Mouse (Mus musculus) hindbrain, embryonic 12.5 days (tissue): ENCODE measurements at regions not wholly inside any gene's neighbourhood (a gene's known extent, or its start where the extent isn't known, plus 50 kb on each side); places are given as distances from the start of the nearest gene placed in this dataset.
A peak's percentile ranks its signal among the peaks of the same experiment; 100 is the strongest.

Experiments used
- ATAC-seq: fragments of 200-750 bp; cut with Nextera tagmentation; 2 replicates; pipeline ENCODE4 v1.8.0; 2017; ENCODE audit warnings: moderate TSS enrichment; ENCODE audit not compliant: low FRiP score
- H3K27ac ChIP-seq: fragments of 300-500 bp; sonication (generic); 2 replicates; pipeline ENCODE4 v1.5.1; 2016; ENCODE audit warnings: mild to moderate bottlenecking
- H3K27me3 ChIP-seq: fragments of 300-500 bp; sonication (generic); 2 replicates; pipeline ENCODE4 v1.6.1; 2016; ENCODE audit warnings: mild to moderate bottlenecking
- H3K36me3 ChIP-seq: fragments of 300-500 bp; sonication (generic); 2 replicates; pipeline ENCODE4 v1.6.1; 2016; ENCODE audit warnings: mild to moderate bottlenecking
- H3K4me1 ChIP-seq: fragments of 300-500 bp; sonication (generic); 2 replicates; pipeline ENCODE4 v1.6.1; 2016
- H3K4me2 ChIP-seq: fragments of 300-500 bp; sonication (generic); replicated peaks from 2 replicates; pipeline ENCODE4 v1.6.1; 2016; ENCODE audit warnings: mild to moderate bottlenecking
- H3K4me3 ChIP-seq: fragments of 300-500 bp; sonication (generic); 2 replicates; pipeline ENCODE4 v1.5.1; 2016; ENCODE audit warnings: mild to moderate bottlenecking
- H3K9ac ChIP-seq: fragments of 300-500 bp; sonication (generic); 2 replicates; pipeline ENCODE4 v1.6.1; 2016; ENCODE audit warnings: mild to moderate bottlenecking, moderate library complexity
- H3K9me3 ChIP-seq: fragments of 300-500 bp; sonication (generic); replicated peaks from 2 replicates; pipeline ENCODE4 v1.6.1; 2016; ENCODE audit warnings: mild to moderate bottlenecking
- WGBS: fragments of 180-500 bp; shearing (Covaris S2); methylation state at CpG from one replicate; pipeline ENCODE4 v1.1.7; 2016; 5-methylcytosine and 5-hydroxymethylcytosine counted together

- 84% methylated on average over 4 of the region's 4 CpGs for WGBS
- no peak for ATAC-seq
These were observed 400.1 kb upstream of the Jarid2 start for GRCm38 (mm10) chr13:44329161-44329560.

DNA sequence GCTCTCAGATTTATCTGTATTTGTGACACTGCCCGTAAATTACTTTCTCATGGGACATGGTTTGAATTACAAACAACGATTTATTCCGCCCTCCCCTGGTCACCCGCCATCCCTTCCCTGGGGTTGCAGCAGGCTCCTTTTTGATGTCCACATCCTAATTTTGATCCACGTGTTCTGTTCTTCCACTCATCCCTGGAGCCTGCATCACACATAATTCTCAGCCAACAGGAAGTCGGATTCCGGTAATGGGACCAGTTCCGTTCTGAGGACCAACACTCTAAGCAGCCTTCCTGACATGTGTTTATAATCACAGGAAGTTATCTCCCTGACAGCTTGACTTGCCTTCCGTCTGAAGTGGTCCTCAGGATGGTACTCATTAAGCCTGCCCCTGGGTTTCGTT lies 399.6 kb upstream of the Jarid2 start:
- H3K36me3 ChIP-seq: no peaks in the 10 kb centered on the region
- 71% methylated on average over 10 of the region's 10 CpGs for WGBS
- ATAC-seq: no peak

More at GRCm38 (mm10) chr13:44329161-44329560, 400.1 kb upstream of the Jarid2 start:
- Histone ChIP-seq H3K27ac (no peak overlapping the region), H3K4me2 (no peak overlapping the region), H3K27me3 (no peaks in the 10 kb centered on the region), H3K9ac (no peak overlapping the region), H3K9me3 (no peaks in the 10 kb centered on the region), H3K4me1 (peaks cover 2% of the 10 kb centered on the region; the same call in 1 of the 2 replicates), H3K36me3 (no peaks in the 10 kb centered on the region), H3K4me3 (no peak overlapping the region)

GRCm38 (mm10) chr13:44332716-44333240 lies 396.5 kb upstream of the Jarid2 start:
- H3K27ac ChIP-seq: no peak overlapping the region
- no peaks in the 10 kb centered on the region for H3K27me3 ChIP-seq
- no peak for ATAC-seq
- H3K4me3 ChIP-seq: no peak overlapping the region
- no peak overlapping the region for H3K4me2 ChIP-seq
- no peaks in the 10 kb centered on the region for H3K9me3 ChIP-seq
- H3K36me3 ChIP-seq: no peaks in the 10 kb centered on the region
- H3K4me1 ChIP-seq: peaks cover 2% of the 10 kb centered on the region; the same call in 1 of the 2 replicates
- 74% methylated on average over 11 of the region's 11 CpGs for WGBS
- no peak overlapping the region for H3K9ac ChIP-seq

More for the DNA sequence above, 399.6 kb upstream of the Jarid2 start:
- Histone ChIP-seq H3K9me3 (no peaks in the 10 kb centered on the region), H3K27ac (no peak overlapping the region), H3K9ac (no peak overlapping the region), H3K4me3 (no peak overlapping the region), H3K4me1 (peaks cover 2% of the 10 kb centered on the region; the same call in 1 of the 2 replicates), H3K4me2 (no peak overlapping the region), H3K27me3 (no peaks in the 10 kb centered on the region)

DNA sequence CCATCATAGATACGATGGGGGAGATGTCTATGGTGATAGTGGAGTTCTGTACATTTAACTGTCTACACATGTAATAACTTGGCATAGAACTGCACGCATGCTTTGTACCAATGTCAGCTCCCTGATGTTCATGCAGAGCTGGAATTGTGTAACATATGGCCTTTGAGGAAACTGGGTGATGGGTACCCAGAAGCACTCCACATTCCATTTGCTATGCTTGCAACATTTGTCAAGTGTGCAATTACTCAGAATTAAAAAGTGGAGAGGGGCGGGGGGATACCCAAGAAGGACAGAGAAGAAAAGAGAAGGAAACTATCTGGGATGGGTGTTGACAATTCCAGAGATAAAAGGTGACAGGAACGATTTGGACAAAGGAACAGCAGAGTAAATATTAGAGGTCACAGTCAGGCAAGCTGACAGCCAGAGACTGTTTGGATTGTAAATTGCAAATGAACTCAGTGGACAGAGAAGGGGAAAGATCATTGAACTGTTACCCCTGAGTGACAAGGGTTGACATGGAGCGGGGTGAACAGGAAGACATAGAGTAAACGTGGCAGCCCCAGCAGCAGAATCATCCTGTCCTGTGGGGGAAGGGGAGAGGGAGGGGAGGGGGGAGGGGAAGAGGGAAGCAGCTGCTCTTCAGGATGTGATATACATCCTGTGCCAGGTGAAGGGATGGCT lies 390.1 kb upstream of the Jarid2 start:
- 45% methylated on average over 6 of the region's 6 CpGs for WGBS
- H3K36me3 ChIP-seq: no peaks in the 10 kb centered on the region
- no peak overlapping the region for H3K4me3 ChIP-seq
- no peak for ATAC-seq
- no peak overlapping the region for H3K4me2 ChIP-seq
- no peaks in the 10 kb centered on the region for H3K9me3 ChIP-seq
- peaks cover 5% of the 10 kb centered on the region; the same call in 1 of the 2 replicates for H3K4me1 ChIP-seq
- no peaks in the 10 kb centered on the region; the same call in 1 of the 2 replicates for H3K27me3 ChIP-seq
- H3K9ac ChIP-seq: no peak overlapping the region
- no peak overlapping the region for H3K27ac ChIP-seq

DNA sequence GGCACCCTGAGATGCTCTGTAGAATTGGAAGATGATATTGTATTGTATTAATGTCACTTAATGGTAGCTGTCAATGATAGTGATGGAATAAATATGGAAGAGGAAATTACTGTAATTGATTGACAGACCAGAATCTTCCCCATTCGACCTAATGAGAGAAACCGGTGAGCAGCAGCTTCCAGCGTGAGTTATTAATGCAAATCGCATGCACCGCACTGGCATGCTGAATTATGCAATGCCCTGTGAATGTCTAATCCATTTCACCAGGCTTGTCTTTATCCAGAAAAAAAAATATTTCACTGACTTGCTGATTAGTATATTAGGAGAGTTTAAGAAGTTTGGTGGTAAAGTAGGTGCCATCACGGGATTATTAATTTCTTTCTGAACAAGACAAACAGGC lies 384.2 kb upstream of the Jarid2 start:
- Histone ChIP-seq H3K27me3 (no peaks in the 10 kb centered on the region; the same call in 1 of the 2 replicates), H3K4me3 (no peak overlapping the region), H3K4me1 (0 out of 2 replicates have a peak, but pooled peaks cover 15% of the 10 kb centered on the region), H3K9ac (no peak overlapping the region), H3K4me2 (no peak overlapping the region), H3K9me3 (0 out of 2 replicates have a peak, but pooled peaks cover 4% of the 10 kb centered on the region), H3K27ac (no peak overlapping the region), H3K36me3 (no peaks in the 10 kb centered on the region)
- ATAC-seq: no peak
- WGBS: 60% methylated on average over 6 of the region's 6 CpGs

- no peak overlapping the region for H3K4me2 ChIP-seq
- 38% methylated on average over 4 of the region's 4 CpGs for WGBS
- no peaks in the 10 kb centered on the region for H3K36me3 ChIP-seq
- H3K9ac ChIP-seq: no peak overlapping the region
- H3K4me1 ChIP-seq: 0 out of 2 replicates have a peak, but pooled peaks cover 15% of the 10 kb centered on the region
- H3K27ac ChIP-seq: no peak overlapping the region
- no peak for ATAC-seq
- H3K9me3 ChIP-seq: 0 out of 2 replicates have a peak, but pooled peaks cover 4% of the 10 kb centered on the region
- no peaks in the 10 kb centered on the region; the same call in 1 of the 2 replicates for H3K27me3 ChIP-seq
- H3K4me3 ChIP-seq: no peak overlapping the region
These were observed 382.6 kb upstream of the Jarid2 start for GRCm38 (mm10) chr13:44346636-44347035.

GRCm38 (mm10) chr13:44347662-44348061 lies 381.6 kb upstream of the Jarid2 start:
- Histone ChIP-seq H3K4me1 (0 out of 2 replicates have a peak, but pooled peaks cover 15% of the 10 kb centered on the region), H3K9me3 (0 out of 2 replicates have a peak, but pooled peaks cover 4% of the 10 kb centered on the region), H3K27ac (no peak overlapping the region), H3K4me3 (no peak overlapping the region), H3K27me3 (no peaks in the 10 kb centered on the region; the same call in 1 of the 2 replicates), H3K9ac (no peak overlapping the region), H3K36me3 (no peaks in the 10 kb centered on the region), H3K4me2 (no peak overlapping the region)
- 33% methylated on average over 9 of the region's 9 CpGs for WGBS
- ATAC-seq: no peak

- Histone ChIP-seq H3K9ac (no peak overlapping the region), H3K9me3 (0 out of 2 replicates have a peak, but pooled peaks cover 4% of the 10 kb centered on the region), H3K4me2 (0 out of 2 replicates have a peak overlapping the region, but pooled peaks have one; percentile 5), H3K4me1 (peaks cover 15% of the 10 kb centered on the region), H3K27ac (no peak overlapping the region), H3K4me3 (no peak overlapping the region), H3K27me3 (no peaks in the 10 kb centered on the region), H3K36me3 (no peaks in the 10 kb centered on the region)
- 30% methylated on average over 9 of the region's 9 CpGs for WGBS
- no peak for ATAC-seq
These were observed 375.4 kb upstream of the Jarid2 start for GRCm38 (mm10) chr13:44353899-44354298.

GRCm38 (mm10) chr13:44355771-44356221 lies 373.5 kb upstream of the Jarid2 start:
- Histone ChIP-seq H3K27me3 (no peaks in the 10 kb centered on the region), H3K4me2 (no peak overlapping the region), H3K4me3 (no peak overlapping the region), H3K4me1 (peaks cover 15% of the 10 kb centered on the region), H3K27ac (no peak overlapping the region), H3K9me3 (no peaks in the 10 kb centered on the region), H3K36me3 (no peaks in the 10 kb centered on the region), H3K9ac (no peak overlapping the region)
- no peak for ATAC-seq
- 74% methylated on average over 12 of the region's 12 CpGs for WGBS

DNA sequence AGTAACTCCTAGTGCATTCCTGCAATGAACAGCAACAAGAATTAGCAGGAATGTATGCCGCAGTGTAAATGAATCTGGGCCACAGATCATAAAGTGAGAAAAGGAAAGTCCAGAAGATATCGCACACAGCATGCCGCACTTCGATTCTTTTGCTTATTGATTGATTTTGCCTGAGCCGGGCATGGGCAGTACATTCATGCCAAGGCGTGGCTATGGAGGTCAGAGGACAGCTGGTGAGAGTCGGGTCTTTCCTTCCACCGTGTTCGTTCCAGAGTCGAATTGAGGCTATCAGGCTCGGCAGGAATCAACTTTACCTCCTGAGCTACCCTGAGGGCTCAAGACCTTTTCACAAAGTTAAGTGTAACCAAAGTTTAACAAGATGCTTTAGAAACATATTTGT lies 372.3 kb upstream of the Jarid2 start:
- H3K4me1 ChIP-seq: peaks cover 15% of the 10 kb centered on the region
- 85% methylated on average over 11 of the region's 11 CpGs for WGBS

DNA sequence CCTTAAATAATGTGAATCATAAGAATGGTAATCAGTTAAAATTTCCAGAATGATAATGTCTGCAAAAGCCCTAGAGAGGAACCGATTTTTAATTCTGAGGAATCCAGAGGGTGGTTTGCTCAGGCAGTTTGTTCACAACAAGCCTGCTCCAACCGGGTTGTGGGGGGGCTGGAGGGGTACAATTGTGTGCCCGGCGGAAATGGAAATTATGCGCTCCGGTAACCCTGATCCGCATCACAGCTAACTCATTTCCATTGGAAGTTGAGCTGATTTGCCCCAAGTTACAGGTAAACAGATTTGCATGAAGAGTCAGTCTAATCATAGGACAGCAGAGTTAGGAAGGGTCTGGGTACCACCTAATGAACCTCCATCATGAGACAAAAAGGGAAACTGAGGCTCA lies 369.9 kb upstream of the Jarid2 start:
- Histone ChIP-seq H3K4me2 (no peak overlapping the region), H3K4me1 (peaks cover 12% of the 10 kb centered on the region), H3K27me3 (no peaks in the 10 kb centered on the region), H3K9ac (no peak overlapping the region), H3K36me3 (no peaks in the 10 kb centered on the region), H3K27ac (no peak overlapping the region), H3K4me3 (no peak overlapping the region), H3K9me3 (no peaks in the 10 kb centered on the region)
- 79% methylated on average over 7 of the region's 7 CpGs for WGBS
- no peak for ATAC-seq

More for the DNA sequence above, 372.3 kb upstream of the Jarid2 start:
- H3K9me3 ChIP-seq: no peaks in the 10 kb centered on the region
- H3K27ac ChIP-seq: no peak overlapping the region
- no peaks in the 10 kb centered on the region for H3K27me3 ChIP-seq
- no peak overlapping the region for H3K9ac ChIP-seq
- no peaks in the 10 kb centered on the region for H3K36me3 ChIP-seq
- ATAC-seq: no peak
- H3K4me2 ChIP-seq: no peak overlapping the region
- no peak overlapping the region for H3K4me3 ChIP-seq

GRCm38 (mm10) chr13:44360016-44360415 lies 369.3 kb upstream of the Jarid2 start:
- ATAC-seq: no peak
- Histone ChIP-seq H3K27ac (no peak overlapping the region), H3K36me3 (no peaks in the 10 kb centered on the region), H3K9me3 (no peaks in the 10 kb centered on the region), H3K9ac (no peak overlapping the region), H3K4me1 (peaks cover 11% of the 10 kb centered on the region), H3K27me3 (no peaks in the 10 kb centered on the region), H3K4me2 (no peak overlapping the region), H3K4me3 (no peak overlapping the region)
- 75% methylated on average over 5 of the region's 5 CpGs for WGBS
